Mouse (Mus musculus): ENCODE data around the gene Atr.

- TF ChIP-seq CTCF (IDR thresholded peaks at IDR 0.05; ENCODE audit: borderline replicate concordance, control insufficient read depth, extremely low read depth, insufficient read depth, low read length, poor library complexity) (no peak), POLR2A (IDR thresholded peaks at IDR 0.05; ENCODE audit: control insufficient read depth, extremely low read depth, insufficient read depth, low read length, poor library complexity) (no peak)
These were observed 47.8 kb upstream of the Atr start for GRCm38 (mm10) chr9:95809596-95809995.
